Mouse (Mus musculus) olfactory bulb, adult 2 months (tissue): ENCODE results near the gene Tmem239.

Experiments
- CTCF ChIP-seq: fragments of 200-500 bp; IDR thresholded peaks from 2 replicates; pipeline ENCODE4 v1.5.1; 2012; ENCODE audit warnings: low read depth, mild to moderate bottlenecking, low read length, moderate library complexity; ENCODE audit not compliant: insufficient read depth
- POLR2A ChIP-seq: fragments of 200-500 bp; IDR thresholded peaks from 2 replicates; pipeline ENCODE4 v1.6.1; 2012; ENCODE audit warnings: mild to moderate bottlenecking, low read depth, low read length, moderate library complexity; ENCODE audit not compliant: insufficient read depth

DNA sequence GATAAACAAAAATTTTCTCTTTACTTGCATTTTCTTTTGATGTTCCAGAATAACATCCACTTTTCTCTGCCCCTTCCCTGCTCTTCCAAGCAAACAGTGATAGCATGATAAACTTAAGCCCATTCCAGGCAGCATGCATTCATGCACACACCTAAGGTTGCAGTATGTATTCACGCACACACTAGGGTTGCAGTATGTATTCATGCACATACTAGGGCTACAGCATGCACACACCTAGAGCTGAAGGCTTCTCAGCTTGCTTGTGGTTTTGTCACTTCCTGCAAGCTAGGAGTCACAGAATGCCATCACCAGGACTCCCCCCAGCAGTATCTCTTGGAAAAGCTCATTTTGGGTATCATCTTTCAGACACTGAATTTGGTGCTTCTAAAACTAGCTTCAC is 30.5 kb downstream of the Tmem239 start:
- TF ChIP-seq POLR2A: no peak
- TF ChIP-seq CTCF: no peak
